Mouse (Mus musculus): ENCODE data around the gene Rbp4.

Gene Rbp4

DNA sequence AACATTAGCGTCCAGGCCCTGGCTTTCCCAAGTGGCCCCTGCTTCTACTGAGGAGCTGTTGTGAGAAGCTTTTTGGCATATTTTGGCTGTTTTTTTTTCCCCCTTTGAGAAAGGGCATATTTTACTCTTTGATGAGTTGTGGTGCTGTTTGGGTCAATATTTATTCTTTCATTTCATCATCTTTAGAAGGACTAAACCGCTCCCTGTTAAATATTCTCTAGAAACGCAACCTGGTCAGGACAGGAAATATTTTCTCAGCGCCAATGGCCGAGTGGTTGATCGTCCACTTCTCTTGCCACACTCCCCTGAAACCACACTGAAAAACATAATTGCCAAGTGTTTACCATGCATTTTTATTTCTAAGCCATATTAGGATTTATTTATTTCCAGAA is at the start of gene Rbp4:
Rbp4 (minus strand) TSS at position 63 of the 392 bp plus-strand sequence.
- DNase-seq (ENCODE audit: low spot score): no peak

DNA sequence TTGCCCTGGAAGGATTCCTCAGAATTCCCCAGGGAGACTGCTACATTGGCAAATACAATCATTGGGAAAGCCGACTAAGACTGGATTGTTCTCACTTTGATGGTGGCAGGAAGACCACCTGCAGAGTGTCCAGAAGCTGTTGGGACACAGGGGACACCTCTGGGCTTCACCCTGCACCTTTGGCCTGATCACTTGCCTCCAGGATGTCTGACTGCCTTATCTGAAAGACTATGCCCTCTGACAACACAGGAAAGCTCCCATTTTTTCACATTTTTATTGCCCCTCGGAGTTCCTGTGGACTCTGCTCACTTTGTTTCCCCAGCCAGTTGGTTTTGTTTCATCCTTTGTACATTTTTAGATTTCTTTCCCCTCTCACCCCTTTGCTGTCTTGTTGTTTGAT is 39.6 kb upstream of the Rbp4 start:
- no peak for DNase-seq (ENCODE audit: low spot score)

DNA sequence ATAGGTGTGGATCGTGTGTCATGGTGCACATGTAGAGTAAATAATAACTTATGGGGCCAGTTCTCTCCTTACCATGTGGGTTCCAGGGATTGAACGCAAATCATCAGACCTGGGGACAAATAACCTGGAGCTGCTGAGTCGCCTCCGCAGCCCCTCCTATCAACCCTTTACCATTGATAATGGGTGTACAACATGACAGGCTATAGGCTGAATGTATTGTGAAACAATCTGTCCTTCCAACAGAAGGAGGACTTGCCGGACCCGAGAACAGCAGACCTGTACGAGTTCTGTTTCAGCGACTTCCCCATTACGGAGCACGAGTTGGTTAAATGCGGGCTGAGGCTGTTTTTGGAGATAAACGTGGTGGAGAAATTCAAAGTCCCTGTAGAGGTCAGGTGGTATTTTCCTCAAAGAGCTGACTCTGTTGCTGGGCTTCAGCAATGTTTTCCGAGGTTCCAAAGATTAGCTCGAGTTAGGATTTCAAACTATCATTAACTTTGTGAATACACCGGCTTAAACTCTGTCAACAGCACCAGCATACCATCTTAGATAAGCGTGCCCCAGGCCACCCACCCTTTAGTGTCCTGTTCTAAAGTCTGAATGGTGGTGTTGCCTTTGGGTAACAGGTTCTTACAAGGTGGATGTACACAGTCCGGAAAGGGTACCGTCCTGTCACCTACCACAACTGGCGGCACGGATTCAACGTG is 36.7 kb upstream of the Rbp4 start:
- no peak for DNase-seq (ENCODE audit: low spot score)

DNA sequence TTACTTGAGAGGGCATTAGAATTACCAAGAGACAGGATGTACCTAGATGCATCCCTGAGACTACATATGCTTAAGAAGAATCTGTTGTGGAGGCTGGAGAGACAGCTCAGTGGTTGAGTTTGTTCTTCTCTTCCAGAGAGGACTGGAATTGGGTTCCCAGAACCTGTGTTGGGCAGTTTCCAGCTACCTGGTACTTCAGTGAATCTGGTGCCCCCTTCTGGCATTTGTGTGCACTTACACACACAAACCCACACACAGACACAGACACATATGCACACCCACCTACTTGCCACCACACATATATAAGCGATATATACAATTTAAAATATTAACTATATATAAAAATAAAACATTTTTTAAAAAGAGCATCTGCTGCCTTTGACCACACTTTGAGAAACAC is 31.2 kb upstream of the Rbp4 start:
- no peak for DNase-seq (ENCODE audit: low spot score)

DNA sequence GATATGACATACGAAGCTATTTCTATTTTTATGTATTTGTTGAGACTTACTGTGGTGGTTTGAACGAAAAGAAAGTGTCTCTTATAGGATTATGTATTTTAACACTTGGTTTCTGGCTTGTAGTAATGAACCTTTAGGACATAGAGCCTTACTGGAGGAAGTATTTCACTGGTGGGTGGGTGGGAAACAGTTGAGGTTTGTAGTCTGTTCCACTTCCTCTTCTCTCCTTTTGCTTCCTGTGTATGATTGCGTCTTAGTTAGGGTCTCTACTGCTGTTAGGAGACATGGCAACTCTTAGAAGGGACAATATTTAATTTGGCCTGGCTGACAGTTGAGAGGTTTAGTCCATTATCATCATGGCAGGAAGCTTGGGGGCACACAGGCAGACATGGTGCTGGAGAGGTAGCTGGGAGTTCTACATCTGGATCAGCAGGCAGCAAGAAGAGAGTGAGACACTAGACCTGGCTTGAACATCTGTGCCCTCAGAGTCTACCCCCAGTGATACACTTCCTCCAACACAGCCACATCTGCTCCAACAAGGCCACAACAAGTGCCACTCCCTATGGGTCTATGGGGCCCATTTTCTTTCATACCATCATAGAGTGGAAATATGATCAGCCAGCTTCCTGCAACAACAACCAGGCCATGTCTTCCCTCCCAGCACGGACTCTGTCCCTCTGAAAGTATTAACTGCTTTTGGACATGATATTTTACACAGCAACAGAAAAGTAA is 18.6 kb upstream of the Rbp4 start:
- DNase-seq (ENCODE audit: low spot score): no peak

DNA sequence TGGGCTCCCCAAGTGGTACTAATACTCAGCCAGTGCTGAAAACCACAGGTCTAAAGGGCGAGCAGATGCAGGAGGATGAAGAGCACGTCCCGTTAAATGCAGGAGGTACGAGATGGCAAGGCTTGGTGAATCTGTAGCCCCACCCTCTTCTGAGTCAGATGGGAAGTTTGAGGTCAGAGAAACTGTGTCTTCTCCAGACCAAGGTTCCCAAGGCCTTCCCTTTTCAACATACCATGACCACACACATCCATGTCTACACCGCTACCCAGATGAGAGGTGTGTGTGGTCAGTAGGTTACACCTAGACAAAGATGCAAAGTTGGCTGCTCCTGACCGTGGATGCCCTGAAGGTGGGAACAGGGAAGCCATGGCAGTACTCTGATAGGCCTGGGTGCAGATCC is 9.7 kb upstream of the Rbp4 start:
- DNase-seq (ENCODE audit: low spot score): no peak

DNA sequence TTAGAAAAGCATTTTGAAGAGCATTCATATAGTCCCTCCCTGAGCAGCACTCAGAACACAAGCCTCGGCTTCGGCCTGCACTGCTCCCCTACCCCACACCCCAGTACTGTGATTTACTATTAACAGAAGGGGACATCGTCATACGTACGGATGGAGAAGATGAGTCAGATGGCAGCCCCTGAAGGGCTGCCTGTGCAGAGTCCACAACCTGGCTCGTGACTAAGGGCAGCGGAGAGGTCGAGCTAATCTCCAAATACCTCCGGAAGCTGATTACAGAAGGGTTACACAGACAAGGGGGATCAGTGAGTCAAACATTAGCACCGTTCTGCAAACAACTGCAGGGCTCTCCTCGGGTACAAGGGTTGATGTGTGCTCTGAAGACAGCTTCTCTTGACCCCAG is 8.9 kb upstream of the Rbp4 start:
- DNase-seq (ENCODE audit: low spot score): no peak

DNA sequence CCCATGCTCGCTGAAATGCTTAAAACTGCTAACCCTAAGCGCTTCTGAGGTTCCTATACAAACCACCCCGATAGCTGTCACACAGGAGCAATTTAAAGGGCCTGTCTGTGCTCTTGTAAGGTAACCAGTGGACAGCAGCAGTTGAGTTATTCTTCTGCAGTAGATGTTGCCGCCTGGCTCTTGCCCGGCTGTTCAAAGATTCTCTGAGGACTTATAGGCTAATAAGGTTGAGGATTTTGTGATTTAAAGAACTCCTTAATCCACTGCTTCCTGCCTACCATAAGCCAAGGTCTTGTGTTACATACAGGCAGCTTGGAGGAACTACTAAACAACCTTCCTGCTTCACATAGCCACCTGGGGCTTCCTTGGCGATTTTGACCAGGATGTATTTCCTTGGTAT is 7.4 kb upstream of the Rbp4 start, which contains the start of gene Pde6c:
Pde6c (plus strand) TSS at position 301 of the 400 bp plus-strand sequence.
- no peak for DNase-seq (ENCODE audit: low spot score)

DNA sequence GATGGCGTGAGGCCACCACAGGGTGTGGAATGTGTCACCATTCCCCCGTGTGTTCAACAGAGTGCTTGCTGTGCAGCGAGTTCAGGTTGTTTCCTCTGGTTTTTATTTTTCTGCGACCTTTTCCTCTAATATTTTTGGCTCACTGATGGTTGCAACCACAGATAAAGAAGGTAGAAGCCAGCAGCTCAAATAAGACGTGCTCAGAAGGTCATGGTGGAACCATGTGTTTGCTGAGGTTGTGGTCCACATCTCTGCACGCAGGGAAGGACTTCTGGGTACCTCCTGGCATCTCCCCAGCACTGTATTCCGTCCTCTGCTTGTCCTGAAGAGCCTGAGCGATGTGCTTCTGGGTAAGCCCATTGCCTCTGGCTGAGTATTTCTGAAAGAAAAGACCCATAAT is 1.6 kb upstream of the Rbp4 start:
- DNase-seq (ENCODE audit: low spot score): no peak

DNA sequence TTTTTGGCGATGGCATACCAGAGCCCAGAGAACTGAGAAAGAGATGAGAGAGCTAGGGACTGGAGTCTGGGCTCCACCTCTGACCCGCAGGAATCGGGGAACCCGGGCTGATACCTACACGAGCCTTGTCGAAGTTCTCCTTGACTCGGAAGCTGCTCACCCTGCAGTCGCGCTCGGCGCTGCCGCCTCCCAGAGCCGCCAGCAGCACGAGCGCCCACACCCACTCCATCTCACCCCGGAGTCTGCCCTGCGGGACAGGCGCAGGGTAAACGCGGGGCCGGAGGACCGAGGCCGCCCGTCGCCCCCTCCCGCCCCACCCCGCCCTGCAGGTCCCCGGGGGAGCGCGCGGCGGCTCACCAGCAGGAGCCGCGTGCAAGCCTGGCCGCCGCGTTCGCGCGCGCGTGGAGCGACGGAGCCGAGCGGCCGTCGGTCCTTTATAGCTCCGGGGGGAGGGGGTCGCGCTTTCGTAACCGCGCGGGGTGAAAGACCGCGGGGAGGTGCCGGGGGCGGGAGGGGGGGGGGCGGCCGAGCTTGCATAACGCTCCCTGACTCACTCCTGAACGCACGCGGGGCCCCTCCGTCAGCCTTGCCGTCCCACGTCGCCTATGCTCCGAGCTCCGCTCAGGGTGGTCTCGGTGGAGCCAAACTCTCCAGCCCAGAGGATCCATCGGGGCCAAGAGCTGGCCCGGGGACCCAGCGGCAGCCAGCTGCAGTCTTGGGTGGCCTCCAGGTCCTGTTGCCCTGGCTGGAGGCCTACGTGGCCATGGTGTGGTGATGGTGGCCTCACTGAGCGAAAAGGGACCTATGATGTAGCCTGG is 471 bp downstream of the Rbp4 start:
- DNase-seq (ENCODE audit: low spot score): peak; percentile 9

DNA sequence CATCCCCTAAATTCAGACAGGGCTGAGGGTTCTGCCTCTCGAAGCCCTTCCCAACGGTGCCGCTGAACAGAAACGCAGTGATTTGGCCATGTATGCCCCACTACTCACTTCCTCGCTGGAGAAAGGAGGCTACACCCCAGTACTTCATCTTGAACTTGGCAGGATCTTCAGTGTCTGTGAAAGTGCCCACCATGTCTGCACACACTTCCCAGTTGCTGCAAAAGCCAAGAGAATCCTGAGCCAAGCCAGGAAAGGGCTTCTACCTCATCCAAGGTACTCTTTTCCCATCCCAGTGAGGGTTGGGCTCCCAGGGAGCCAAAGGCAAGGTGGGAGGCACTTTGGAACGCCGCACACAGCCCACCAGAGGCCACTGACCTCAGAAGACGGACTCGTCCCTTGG is 1.2 kb downstream of the Rbp4 start:
- DNase-seq (ENCODE audit: low spot score): no peak

DNA sequence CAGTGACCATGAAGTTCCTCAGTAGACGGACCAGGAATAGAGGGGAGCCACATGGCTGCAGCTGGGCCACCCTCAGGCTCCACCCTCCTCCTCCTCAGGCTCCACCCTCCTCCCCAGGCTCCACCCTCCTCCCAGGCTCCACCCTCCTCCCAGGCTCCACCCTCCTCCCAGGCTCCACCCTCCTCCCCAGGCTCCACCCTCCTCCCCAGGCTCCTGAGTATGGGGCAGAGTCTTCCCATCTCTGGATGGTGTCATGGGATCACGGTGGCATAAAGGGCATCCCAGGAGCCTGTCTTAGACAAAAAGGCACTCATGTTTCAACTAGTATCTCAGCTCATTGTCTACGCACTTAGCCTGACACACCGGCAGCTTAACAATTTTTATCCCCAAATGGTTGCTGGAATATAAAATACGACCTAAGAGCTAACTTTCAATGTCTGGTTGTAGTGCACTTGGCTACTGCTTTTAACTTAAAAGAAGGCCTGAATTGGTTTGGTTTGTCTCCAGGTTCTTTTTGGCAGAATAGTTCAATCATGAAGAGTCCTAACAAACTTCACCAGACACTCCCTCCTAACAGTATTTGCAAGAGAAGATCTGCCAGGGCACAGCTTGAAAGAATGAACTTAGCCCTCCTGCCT is 4.8 kb downstream of the Rbp4 start:
- no peak for DNase-seq (ENCODE audit: low spot score)

DNA sequence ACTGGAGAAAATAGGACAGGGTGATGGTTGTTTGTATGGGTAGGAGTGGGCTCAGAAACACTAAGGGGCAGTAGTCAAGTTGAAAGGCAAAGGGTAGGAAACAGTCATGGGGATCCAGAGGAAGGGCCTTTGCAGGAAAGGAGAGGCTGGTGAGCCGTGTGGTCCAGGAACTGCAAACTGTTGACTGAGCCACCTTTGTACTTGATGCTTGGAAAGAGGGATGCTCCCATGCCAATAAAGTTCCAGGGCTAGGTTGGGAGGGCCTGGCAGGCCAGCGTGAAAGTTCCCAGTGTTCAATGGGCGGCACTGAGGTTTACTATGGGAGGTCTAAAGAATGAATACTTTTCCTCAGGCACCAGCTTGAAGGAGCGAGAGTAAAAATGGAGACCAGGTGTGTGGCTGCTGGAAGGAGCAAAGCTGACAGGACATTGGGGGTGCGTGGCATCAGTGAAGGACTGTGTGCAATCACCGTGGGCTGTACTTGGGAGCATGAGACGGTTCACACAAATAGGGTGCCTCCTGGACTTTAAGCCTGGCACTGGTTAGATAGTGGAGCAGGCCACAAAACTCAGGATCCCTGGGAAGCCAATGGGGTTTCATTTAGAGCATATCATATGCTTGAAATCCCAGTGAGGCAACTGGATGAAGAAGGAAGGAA is 10.1 kb downstream of the Rbp4 start:
- DNase-seq (ENCODE audit: low spot score): no peak

DNA sequence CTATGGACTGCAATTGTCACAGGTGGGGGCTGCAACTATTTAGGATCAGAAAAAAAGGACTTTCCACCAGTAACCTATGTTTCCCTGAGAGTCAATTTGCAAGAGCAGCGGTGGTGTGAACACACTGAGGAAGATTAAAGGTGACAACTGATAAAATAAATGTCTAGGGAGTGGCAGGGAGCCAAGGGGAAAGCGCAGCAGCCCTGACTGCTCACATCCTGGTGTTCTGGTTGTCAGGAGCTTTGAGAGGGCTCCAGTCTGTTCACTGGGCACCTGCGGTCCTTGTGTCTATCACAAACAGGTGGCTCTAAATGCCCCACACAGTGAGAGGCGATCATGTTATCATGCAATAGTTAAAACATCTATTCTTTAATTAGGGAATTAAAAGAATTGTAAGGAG is 12.5 kb downstream of the Rbp4 start:
- no peak for DNase-seq (ENCODE audit: low spot score)

DNA sequence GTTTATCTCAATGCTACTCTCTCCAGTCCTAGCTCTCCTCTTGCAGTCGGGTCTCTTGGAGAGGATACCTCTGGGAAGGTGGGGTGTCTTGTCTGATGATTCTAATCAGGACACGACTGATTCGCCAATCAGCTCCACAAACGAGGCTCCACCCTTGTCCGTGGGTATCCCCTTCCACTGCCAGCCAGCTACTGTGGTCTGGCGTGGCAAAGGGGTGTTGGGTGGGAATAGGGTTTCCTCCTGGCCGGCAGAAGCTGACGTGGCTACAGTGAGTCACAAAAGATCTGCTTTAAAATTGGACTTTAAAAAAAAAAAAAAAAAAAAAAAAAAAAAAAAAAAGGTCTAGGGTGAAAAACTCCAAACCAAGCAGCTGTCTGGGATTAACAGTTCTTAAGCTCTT is 14.0 kb downstream of the Rbp4 start:
- DNase-seq (ENCODE audit: low spot score): no peak

DNA sequence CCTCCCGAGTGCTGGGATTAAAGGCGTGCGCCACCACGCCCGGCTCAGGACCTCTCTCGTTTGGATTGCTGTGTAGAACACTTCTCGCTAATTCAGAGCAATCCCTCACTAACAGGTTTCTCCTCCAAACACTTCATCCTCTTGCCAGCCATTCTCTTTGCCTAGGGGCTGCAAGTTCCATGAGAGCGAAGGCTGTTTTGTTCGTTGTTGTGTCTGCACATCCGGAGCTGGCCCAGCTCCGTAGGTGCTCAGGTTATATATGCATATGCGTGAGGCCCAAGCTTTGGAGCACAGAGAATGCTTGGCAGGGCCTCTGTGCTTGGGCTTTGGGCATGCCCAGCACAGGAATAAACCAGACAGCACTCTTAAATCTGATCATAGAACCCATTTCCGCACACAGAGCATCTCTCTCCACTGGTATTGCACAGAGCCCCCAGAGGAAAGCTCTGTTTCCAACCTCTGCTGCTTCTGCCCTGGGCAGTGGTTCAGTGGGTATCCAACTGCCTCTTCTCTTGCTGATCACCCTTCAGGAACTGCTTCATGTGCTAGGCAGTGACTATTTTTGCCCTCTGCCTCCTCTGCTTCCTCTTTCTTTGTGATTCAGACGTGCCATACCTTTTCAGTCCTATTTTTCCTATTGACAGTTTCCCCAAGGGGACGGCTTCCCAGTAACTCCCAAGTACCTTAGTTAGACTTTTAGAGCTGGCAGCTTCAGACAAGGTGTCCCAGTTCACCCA is 15.4 kb downstream of the Rbp4 start:
- no peak for DNase-seq (ENCODE audit: low spot score)

DNA sequence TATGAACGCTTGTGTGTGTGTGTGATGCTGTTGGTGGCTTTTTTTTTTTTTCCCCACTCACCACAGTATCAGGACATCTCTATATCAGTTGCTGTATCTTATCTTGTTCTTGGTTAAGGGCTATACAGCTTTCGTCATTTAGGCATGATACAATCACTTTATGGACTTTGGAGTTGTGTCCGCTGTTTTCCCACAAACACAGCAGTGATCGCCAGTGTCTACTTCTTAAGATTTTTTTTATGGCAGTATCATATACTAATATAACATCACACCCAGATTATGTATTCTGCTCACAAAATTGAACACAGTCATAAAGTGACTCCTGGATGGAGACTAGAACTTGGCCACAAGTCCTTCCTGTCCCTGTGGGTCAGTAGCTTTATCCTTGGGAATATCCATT is 17.2 kb downstream of the Rbp4 start:
- no peak for DNase-seq (ENCODE audit: low spot score)

DNA sequence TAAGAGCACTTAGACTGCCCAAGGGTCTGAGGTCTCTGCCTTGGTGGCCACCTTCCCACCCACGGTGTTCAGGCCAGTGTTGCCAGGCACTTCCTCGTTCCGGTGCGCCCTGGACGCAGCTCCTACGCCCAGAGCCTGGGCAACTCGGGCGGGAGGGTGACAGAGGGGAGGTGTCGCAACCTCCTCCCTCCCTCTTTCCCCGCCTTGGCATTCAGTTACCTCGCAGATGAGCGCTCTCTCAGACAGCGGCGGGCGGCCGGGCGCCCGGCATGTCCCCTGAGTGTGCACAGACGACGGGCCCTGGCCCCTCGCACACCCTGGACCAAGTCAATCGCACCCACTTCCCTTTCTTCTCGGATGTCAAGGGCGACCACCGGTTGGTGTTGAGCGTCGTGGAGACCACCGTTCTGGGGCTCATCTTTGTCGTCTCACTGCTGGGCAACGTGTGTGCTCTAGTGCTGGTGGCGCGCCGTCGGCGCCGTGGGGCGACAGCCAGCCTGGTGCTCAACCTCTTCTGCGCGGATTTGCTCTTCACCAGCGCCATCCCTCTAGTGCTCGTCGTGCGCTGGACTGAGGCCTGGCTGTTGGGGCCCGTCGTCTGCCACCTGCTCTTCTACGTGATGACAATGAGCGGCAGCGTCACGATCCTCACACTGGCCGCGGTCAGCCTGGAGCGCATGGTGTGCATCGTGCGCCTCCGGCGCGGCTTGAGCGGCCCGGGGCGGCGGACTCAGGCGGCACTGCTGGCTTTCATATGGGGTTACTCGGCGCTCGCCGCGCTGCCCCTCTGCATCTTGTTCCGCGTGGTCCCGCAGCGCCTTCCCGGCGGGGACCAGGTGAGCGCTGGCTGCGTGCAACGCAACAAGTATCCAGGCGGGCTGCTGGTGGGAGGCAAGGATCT is 28.0 kb downstream of the Rbp4 start, which contains the start of gene Ffar4:
Ffar4 (plus strand) TSS at position 214 of the 901 bp plus-strand sequence.
- no peak for DNase-seq (ENCODE audit: low spot score)

DNA sequence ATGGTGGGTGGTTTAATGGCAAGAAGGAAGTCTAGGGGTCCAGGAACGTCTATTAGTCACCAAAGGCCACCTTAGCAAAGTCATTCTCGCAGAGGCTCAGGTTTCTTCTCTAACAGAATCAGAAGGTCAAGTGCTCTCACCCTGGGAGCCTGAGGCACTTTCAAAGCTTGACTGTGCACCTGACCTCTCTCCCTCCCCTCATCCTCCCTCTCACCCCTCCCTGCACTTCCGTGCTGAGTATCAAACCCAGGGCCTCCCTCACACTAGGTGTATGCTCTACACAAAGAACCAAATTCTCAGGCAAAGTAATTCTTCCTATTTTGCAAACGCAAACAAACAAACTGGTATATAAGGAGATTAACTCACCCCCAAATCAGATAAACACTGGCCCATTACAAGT is 28.9 kb downstream of the Rbp4 start:
- no peak for DNase-seq (ENCODE audit: low spot score)

DNA sequence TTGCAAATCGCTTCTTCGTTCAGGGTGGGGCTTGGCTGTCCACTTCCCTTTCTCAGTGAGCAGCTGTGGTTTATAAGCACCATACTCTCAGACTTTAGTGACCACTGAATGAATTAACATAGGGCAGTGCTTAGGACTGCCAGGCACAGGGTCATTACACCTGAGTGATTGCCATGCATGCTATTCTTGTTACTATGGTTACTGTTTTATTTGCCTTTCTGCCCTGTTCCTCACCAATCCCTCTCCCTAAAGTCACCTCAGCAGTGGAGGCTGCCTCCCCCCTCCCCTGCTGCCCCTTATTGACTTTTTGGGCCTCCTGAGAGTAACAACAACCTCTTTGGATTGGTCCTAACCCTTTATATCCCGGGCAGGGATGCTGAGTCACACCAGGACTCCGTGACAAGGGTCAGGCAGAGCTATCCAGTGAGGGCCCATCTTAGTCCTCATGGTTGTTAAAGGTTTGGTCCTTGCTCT is 33.5 kb downstream of the Rbp4 start:
- DNase-seq (ENCODE audit: low spot score): no peak
